Mouse (Mus musculus): ENCODE results near the gene Rtn4rl1. TPM values are rescaled to one million over a fixed set of nuclear protein-coding genes. Genes with fewer than 3 reads are reported as not detected.

Gene Rtn4rl1
- polyA plus RNA-seq, 1 experiment from 2014 or later = 1.4 TPM

GRCm38 (mm10) chr11:75190905-75191441 lies 2.6 kb upstream of the Rtn4rl1 start, which contains the start of gene Dph1:
TSS of gene Dph1 (minus strand) at chr11:75191241.
- no peaks in the 10 kb centered on the region for H3K36me3 ChIP-seq (ENCODE audit: control insufficient read depth, insufficient read depth, low read length)
- peak within 1 kb of the TSS; percentile 71 for H3K4me3 ChIP-seq (replicated peaks; ENCODE audit: low read length)
- H3K9me3 ChIP-seq (replicated peaks; ENCODE audit: control insufficient read depth, low read length) = no peaks in the 10 kb centered on the region
- H3K4me1 ChIP-seq (ENCODE audit: control insufficient read depth, insufficient read depth, low read length) = peaks cover 19% of the 10 kb centered on the region
- ATAC-seq (ENCODE audit: insufficient read depth, low FRiP score) = no peak
- H3K27me3 ChIP-seq (ENCODE audit: control insufficient read depth, insufficient read depth, low read length) = peaks cover 27% of the 10 kb centered on the region
- peak within 1 kb of the TSS; percentile 74 for H3K4me2 ChIP-seq (ENCODE audit: low read depth, low read length)
- H3K27ac ChIP-seq (ENCODE audit: low read length) = peak within 1 kb of the TSS; percentile 56; the same call in 1 of the 2 replicates
- H3K9ac ChIP-seq (ENCODE audit: low read length) = peak within 1 kb of the TSS; percentile 74
- 55% methylated on average over 5 of the region's 5 CpGs for WGBS

- H3K27ac ChIP-seq (ENCODE audit: low read length) = no peak overlapping the region
- H3K36me3 ChIP-seq (ENCODE audit: control insufficient read depth, insufficient read depth, low read length) = no peaks in the 10 kb centered on the region
- H3K4me3 ChIP-seq (replicated peaks; ENCODE audit: low read length) = no peak overlapping the region
- H3K9ac ChIP-seq (ENCODE audit: low read length) = no peak overlapping the region
- peaks cover 36% of the 10 kb centered on the region for H3K27me3 ChIP-seq (ENCODE audit: control insufficient read depth, insufficient read depth, low read length)
- no peak for ATAC-seq (ENCODE audit: insufficient read depth, low FRiP score)
- WGBS = 63% methylated on average over 6 of the region's 6 CpGs
- H3K4me2 ChIP-seq (ENCODE audit: low read depth, low read length) = no peak overlapping the region
- peaks cover 19% of the 10 kb centered on the region for H3K4me1 ChIP-seq (ENCODE audit: control insufficient read depth, insufficient read depth, low read length)
- no peaks in the 10 kb centered on the region for H3K9me3 ChIP-seq (replicated peaks; ENCODE audit: control insufficient read depth, low read length)
Observed at GRCm38 (mm10) chr11:75191841-75192240, 1.7 kb upstream of the Rtn4rl1 start.

- Histone ChIP-seq H3K27ac (ENCODE audit: low read length) (no peak overlapping the region), H3K4me3 (replicated peaks; ENCODE audit: low read length) (peak overlapping the region; percentile 55), H3K9ac (ENCODE audit: low read length) (peak overlapping the region; percentile 66; the same call in 1 of the 2 replicates), H3K4me2 (ENCODE audit: low read depth, low read length) (peak overlapping the region; percentile 90), H3K27me3 (ENCODE audit: control insufficient read depth, insufficient read depth, low read length) (peaks cover 40% of the 10 kb centered on the region), H3K4me1 (ENCODE audit: control insufficient read depth, insufficient read depth, low read length) (peaks cover 19% of the 10 kb centered on the region), H3K9me3 (replicated peaks; ENCODE audit: control insufficient read depth, low read length) (no peaks in the 10 kb centered on the region), H3K36me3 (ENCODE audit: control insufficient read depth, insufficient read depth, low read length) (no peaks in the 10 kb centered on the region)
- 23% methylated on average over 13 of the region's 13 CpGs for WGBS
- peak; percentile 49 for ATAC-seq (ENCODE audit: insufficient read depth, low FRiP score)
Observed at GRCm38 (mm10) chr11:75192336-75193214, 1.0 kb upstream of the Rtn4rl1 start.

- peaks cover 41% of the 10 kb centered on the region for H3K27me3 ChIP-seq (ENCODE audit: control insufficient read depth, insufficient read depth, low read length)
- WGBS = under 1% methylated on average over 52 of the region's 52 CpGs
- H3K36me3 ChIP-seq (ENCODE audit: control insufficient read depth, insufficient read depth, low read length) = no peaks in the 10 kb centered on the region
- no peak for ATAC-seq (ENCODE audit: insufficient read depth, low FRiP score)
- H3K4me3 ChIP-seq (replicated peaks; ENCODE audit: low read length) = peak overlapping the region; percentile 55
- peak overlapping the region; percentile 66 for H3K9ac ChIP-seq (ENCODE audit: low read length)
- H3K27ac ChIP-seq (ENCODE audit: low read length) = no peak overlapping the region
- no peaks in the 10 kb centered on the region for H3K9me3 ChIP-seq (replicated peaks; ENCODE audit: control insufficient read depth, low read length)
- H3K4me1 ChIP-seq (ENCODE audit: control insufficient read depth, insufficient read depth, low read length) = peaks cover 18% of the 10 kb centered on the region
- H3K4me2 ChIP-seq (ENCODE audit: low read depth, low read length) = peak overlapping the region; percentile 90
Observed at GRCm38 (mm10) chr11:75194121-75194849, 702 bp downstream of the Rtn4rl1 start.

GRCm38 (mm10) chr11:75194850-75195461 lies 1.4 kb downstream of the Rtn4rl1 start:
- Histone ChIP-seq H3K36me3 (ENCODE audit: control insufficient read depth, insufficient read depth, low read length) (no peaks in the 10 kb centered on the region), H3K9me3 (replicated peaks; ENCODE audit: control insufficient read depth, low read length) (no peaks in the 10 kb centered on the region), H3K27ac (ENCODE audit: low read length) (no peak overlapping the region), H3K4me2 (ENCODE audit: low read depth, low read length) (peak overlapping the region; percentile 90), H3K4me3 (replicated peaks; ENCODE audit: low read length) (peak overlapping the region; percentile 55), H3K27me3 (ENCODE audit: control insufficient read depth, insufficient read depth, low read length) (peaks cover 43% of the 10 kb centered on the region), H3K4me1 (ENCODE audit: control insufficient read depth, insufficient read depth, low read length) (peaks cover 15% of the 10 kb centered on the region), H3K9ac (ENCODE audit: low read length) (no peak overlapping the region)
- under 1% methylated on average over 39 of the region's 39 CpGs for WGBS
- ATAC-seq (ENCODE audit: insufficient read depth, low FRiP score) = no peak

GRCm38 (mm10) chr11:75196131-75196530 lies 2.5 kb downstream of the Rtn4rl1 start:
- H3K4me2 ChIP-seq (ENCODE audit: low read depth, low read length) = no peak overlapping the region
- no peak for ATAC-seq (ENCODE audit: insufficient read depth, low FRiP score)
- H3K4me1 ChIP-seq (ENCODE audit: control insufficient read depth, insufficient read depth, low read length) = peaks cover 15% of the 10 kb centered on the region
- H3K9ac ChIP-seq (ENCODE audit: low read length) = no peak overlapping the region
- no peaks in the 10 kb centered on the region for H3K36me3 ChIP-seq (ENCODE audit: control insufficient read depth, insufficient read depth, low read length)
- no peak overlapping the region for H3K4me3 ChIP-seq (replicated peaks; ENCODE audit: low read length)
- no peak overlapping the region for H3K27ac ChIP-seq (ENCODE audit: low read length)
- 74% methylated on average over 6 of the region's 6 CpGs for WGBS
- H3K27me3 ChIP-seq (ENCODE audit: control insufficient read depth, insufficient read depth, low read length) = peaks cover 43% of the 10 kb centered on the region
- no peaks in the 10 kb centered on the region for H3K9me3 ChIP-seq (replicated peaks; ENCODE audit: control insufficient read depth, low read length)

- H3K4me1 ChIP-seq (ENCODE audit: control insufficient read depth, insufficient read depth, low read length) = peaks cover 17% of the 10 kb centered on the region
- no peak overlapping the region for H3K9ac ChIP-seq (ENCODE audit: low read length)
- H3K9me3 ChIP-seq (replicated peaks; ENCODE audit: control insufficient read depth, low read length) = no peaks in the 10 kb centered on the region
- ATAC-seq (ENCODE audit: insufficient read depth, low FRiP score) = no peak
- peaks cover 43% of the 10 kb centered on the region for H3K27me3 ChIP-seq (ENCODE audit: control insufficient read depth, insufficient read depth, low read length)
- no peak overlapping the region for H3K27ac ChIP-seq (ENCODE audit: low read length)
- H3K4me2 ChIP-seq (ENCODE audit: low read depth, low read length) = no peak overlapping the region
- no peak overlapping the region for H3K4me3 ChIP-seq (replicated peaks; ENCODE audit: low read length)
- H3K36me3 ChIP-seq (ENCODE audit: control insufficient read depth, insufficient read depth, low read length) = no peaks in the 10 kb centered on the region
- WGBS = 47% methylated on average over 7 of the region's 7 CpGs
Observed at GRCm38 (mm10) chr11:75197956-75198355, 4.4 kb downstream of the Rtn4rl1 start.

- 76% methylated on average over 4 of the region's 4 CpGs for WGBS
- H3K4me2 ChIP-seq (ENCODE audit: low read depth, low read length) = no peak overlapping the region
- ATAC-seq (ENCODE audit: insufficient read depth, low FRiP score) = no peak
- no peak overlapping the region for H3K9ac ChIP-seq (ENCODE audit: low read length)
- H3K9me3 ChIP-seq (replicated peaks; ENCODE audit: control insufficient read depth, low read length) = no peaks in the 10 kb centered on the region
- H3K27ac ChIP-seq (ENCODE audit: low read length) = no peak overlapping the region
- no peaks in the 10 kb centered on the region for H3K36me3 ChIP-seq (ENCODE audit: control insufficient read depth, insufficient read depth, low read length)
- no peak overlapping the region for H3K4me3 ChIP-seq (replicated peaks; ENCODE audit: low read length)
- H3K4me1 ChIP-seq (ENCODE audit: control insufficient read depth, insufficient read depth, low read length) = peaks cover 12% of the 10 kb centered on the region
- H3K27me3 ChIP-seq (ENCODE audit: control insufficient read depth, insufficient read depth, low read length) = peaks cover 38% of the 10 kb centered on the region
Observed at GRCm38 (mm10) chr11:75198792-75199191, 5.2 kb downstream of the Rtn4rl1 start.

All from stomach, embryonic 16.5 days (tissue).